Mouse (Mus musculus): ENCODE data around the gene Tenm2. TPM values are rescaled to one million over a fixed set of nuclear protein-coding genes. Genes with fewer than 3 reads are reported as not detected.

Gene Tenm2
- total RNA-seq, 2 experiments from 2014 or later, result 0.14 to 0.72 TPM

GRCm38 (mm10) chr11:36469811-36470551 lies 765.8 kb downstream of the Tenm2 start:
- no peak for DNase-seq

- no peak for DNase-seq
Observed at GRCm38 (mm10) chr11:36458451-36458850, 777.3 kb downstream of the Tenm2 start.

- DNase-seq, result no peak
Observed at GRCm38 (mm10) chr11:36454076-36454475, 781.7 kb downstream of the Tenm2 start.

DNA sequence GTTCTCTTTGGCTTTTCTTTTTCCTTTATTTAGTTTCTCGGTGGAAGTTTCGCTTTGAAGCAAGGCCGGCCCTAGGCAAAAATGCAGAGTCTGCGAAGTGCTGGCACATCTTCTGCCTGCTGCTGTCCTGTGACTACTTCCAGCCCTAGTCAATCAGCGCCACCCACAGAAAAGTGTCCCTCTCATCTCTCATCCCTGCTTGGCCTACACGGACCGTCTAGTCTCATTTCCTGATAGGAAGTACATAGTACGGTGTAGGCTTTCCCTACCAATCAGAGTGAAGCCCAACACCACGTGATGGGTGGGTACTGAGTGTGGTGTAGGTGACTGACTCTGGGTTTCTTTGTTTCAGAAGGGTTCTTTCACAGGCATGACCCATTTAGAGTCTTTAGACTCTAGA lies 783.3 kb downstream of the Tenm2 start:
- no peak for DNase-seq

GRCm38 (mm10) chr11:36446351-36446750 lies 789.4 kb downstream of the Tenm2 start:
- DNase-seq, result no peak

DNA sequence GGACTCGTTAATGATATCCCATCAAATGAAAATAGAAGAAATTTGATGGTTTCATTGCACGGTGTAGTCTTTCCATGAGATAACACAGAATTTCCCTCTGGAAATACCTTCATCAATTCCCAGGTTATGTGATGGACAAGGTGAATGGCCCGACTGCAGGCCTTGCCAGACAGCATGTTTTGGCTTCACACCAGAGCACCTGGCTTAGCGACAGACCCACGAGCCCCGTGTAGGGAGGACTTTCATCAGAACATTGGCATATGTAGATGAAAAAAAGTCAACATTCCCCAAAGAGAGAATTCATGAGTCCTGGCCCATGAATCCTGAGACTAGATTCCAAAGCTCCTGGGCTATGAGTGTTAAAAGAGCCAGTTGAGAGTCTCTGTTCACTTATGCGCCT lies 791.9 kb downstream of the Tenm2 start:
- no peak for DNase-seq

GRCm38 (mm10) chr11:36441801-36442200 lies 794.0 kb downstream of the Tenm2 start:
- DNase-seq, result no peak

- DNase-seq, result no peak
Observed at GRCm38 (mm10) chr11:36436251-36436650, 799.5 kb downstream of the Tenm2 start.

- DNase-seq, result no peak
Observed at GRCm38 (mm10) chr11:36428947-36429346, 806.8 kb downstream of the Tenm2 start.

- no peak for DNase-seq
Observed at GRCm38 (mm10) chr11:36424959-36425358, 810.8 kb downstream of the Tenm2 start.

- DNase-seq, result no peak
Observed at GRCm38 (mm10) chr11:36420047-36420446, 815.7 kb downstream of the Tenm2 start.

- DNase-seq, result no peak
Observed at GRCm38 (mm10) chr11:36415244-36415643, 820.5 kb downstream of the Tenm2 start.

- no peak for DNase-seq
Observed at GRCm38 (mm10) chr11:36410881-36411280, 824.9 kb downstream of the Tenm2 start.

GRCm38 (mm10) chr11:36395803-36396710 lies 839.7 kb downstream of the Tenm2 start:
- DNase-seq, result peak; percentile 36

- no peak for DNase-seq
Observed at GRCm38 (mm10) chr11:36384696-36385095, 851.1 kb downstream of the Tenm2 start.

GRCm38 (mm10) chr11:36371814-36372213 lies 864.0 kb downstream of the Tenm2 start:
- DNase-seq, result no peak

GRCm38 (mm10) chr11:36365067-36365466 lies 870.7 kb downstream of the Tenm2 start:
- DNase-seq, result no peak

GRCm38 (mm10) chr11:36364441-36364840 lies 871.3 kb downstream of the Tenm2 start:
- DNase-seq, result no peak

DNA sequence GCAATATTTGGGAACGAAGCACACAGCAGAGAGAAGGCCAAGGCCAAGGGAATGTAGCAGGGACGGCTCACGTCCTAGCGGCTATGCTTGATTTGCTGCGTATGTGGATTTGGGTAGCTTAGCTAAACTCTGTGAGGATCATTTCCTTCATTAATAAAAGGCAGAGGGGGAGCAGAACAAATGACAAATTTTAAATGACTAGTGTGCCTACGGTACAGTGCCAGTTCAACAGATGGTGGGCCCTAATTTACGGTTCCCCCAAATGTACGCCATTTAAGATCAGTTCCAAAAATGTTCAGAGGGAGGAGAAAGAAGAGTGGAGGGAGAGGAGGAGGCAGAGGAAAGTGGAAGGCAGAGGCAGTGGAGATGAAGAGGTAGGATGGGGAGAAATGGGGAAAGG lies 873.2 kb downstream of the Tenm2 start:
- DNase-seq, result no peak

GRCm38 (mm10) chr11:36353252-36353651 lies 882.5 kb downstream of the Tenm2 start:
- no peak for DNase-seq

GRCm38 (mm10) chr11:36351752-36352151 lies 884.0 kb downstream of the Tenm2 start:
- DNase-seq, result no peak

DNA sequence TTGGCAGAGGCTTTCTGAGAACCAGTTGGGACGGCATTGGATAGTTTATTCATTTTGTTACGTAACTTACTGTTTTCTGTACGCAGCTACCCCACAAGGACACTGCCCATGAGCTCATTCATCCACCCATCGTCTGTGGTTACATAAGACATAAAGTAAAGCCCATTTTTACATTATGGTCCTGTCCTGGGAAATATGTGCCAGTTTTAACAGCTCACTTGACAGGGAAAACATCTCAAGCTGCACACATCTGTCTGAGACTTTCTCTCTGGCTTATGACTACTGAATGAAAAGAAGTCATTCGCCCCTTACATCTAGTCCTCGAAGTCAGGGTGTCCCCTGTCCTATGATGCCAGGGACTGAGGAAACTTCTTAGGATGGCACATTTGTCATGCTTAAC lies 884.4 kb downstream of the Tenm2 start:
- no peak for DNase-seq

GRCm38 (mm10) chr11:36350264-36350663 lies 885.5 kb downstream of the Tenm2 start:
- no peak for DNase-seq

- DNase-seq, result no peak
Observed at GRCm38 (mm10) chr11:36349856-36350255, 885.9 kb downstream of the Tenm2 start.
